Mouse (Mus musculus) B cell, adult (primary cell): Measurements from ENCODE around the gene Nfkbid. TPM values are rescaled to one million over a fixed set of nuclear protein-coding genes. Genes with fewer than 3 reads are reported as not detected.

Experiments
- total RNA-seq: library from RNA; stranded (reverse); gene quantifications from 4 replicates; pipeline ENCODE4 v1.2.4, GENCODE M21; 2023; ENCODE audit not compliant: inconsistent age

The Nfkbid gene
- total RNA-seq, result 301 to 337 TPM (median 313 TPM) in 4 replicates

DNA sequence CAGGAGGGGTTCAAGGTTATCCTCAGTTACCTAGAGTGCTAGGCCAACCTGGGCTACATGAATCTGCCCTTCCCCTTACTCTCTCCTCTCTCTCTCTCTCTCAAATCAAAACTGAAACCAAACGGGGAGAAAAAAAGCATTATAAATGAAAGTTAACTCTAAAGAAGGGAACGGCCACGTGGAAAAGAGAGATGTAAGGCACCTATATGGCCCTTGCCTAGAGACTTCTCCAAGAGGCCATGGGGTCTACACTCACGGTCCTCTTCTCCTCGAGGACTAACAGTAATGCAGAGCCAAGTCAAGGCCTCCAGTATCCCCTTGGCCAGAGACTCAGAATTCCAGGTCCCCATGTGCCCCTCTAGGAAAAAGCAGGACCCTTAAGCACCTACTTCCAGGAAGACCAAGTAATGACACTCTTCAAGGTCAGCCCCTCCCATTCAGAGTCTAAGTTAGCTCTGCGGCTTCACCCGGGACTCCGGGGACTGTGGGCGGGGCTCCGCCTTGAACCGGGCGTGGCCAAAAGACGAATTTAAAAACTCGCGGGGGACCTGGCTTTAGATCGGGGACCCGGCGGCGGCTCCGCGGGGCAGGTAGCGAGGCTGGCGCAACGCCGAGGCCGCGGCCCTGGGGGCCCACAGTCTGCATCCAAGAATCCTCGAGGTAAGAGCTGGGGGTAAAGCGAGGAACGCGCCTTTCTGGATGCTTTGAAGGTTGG is at the start of gene Nfkbid:
Gene Nfkbid, plus strand, starts transcription at position 558 of the 715 bp plus-strand sequence.

DNA sequence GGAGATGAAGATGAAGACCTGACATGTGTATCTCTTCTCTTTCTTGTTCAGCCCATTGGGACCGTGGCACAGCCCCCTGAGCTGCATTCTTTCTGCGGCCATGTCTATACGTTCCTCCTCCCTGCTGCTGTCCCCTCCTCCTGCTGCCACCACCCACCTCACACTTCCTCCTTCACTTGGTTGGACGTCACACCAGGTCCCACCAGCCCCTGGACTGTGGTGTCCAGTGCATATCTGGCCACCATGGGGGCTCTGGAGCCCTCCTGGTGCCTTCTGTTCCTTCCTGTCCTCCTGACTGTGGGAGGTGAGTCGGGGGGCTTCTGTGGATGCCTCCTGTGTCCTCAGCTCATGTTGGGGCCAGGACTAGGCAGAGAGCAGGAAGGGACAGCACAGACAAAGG is 7.9 kb upstream of the Nfkbid start, which contains the start of gene Tyrobp:
Gene Tyrobp, plus strand, starts transcription at position 165 of the 400 bp plus-strand sequence.

DNA sequence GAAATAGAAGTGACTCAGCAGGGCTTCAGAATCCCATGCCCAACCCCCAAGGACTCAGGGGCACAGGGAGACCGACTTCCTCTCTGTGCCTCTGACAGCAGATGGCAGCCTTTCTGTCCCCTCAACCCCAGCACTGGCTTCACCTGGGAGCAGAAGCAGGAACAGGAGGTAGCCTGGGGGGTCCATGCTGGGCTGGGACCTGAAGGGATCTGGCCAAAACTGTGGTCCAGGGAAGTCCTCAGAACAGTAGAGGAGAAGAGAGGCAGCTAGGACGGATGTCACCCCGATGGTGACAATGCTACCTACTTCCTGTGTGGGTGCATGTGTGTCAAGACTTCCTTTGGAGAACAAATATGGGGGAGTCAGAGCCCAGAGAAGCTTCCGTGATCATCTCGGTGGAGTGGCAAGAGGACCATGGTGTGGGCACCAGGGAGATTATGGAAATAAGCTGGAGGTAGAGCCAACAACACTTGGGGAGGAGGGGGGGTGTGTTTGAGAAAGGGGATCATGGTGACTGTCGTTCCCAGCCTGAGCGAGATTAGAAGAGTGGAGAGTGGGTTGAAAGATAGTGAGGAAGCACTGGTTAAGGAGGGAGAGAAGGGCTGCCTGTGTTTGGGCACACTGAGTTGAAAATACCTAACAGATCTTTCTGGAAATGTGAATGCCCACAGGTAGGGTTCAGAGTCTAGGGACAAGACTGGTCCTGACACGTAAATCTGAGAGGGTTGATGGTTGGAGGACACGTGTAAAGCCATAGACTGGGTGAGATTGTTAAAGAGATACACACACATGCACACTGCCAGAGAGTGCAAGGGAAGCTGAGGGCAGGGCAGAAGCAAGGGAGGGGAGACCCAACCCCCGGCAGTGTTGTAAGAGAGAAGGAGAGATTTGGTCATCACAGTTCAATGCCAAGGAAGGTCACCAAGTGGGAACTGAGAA is 1.7 kb upstream of the Nfkbid start, which contains the start of gene Hcst:
Gene Hcst, minus strand, starts transcription at position 294 of the 939 bp plus-strand sequence.

DNA sequence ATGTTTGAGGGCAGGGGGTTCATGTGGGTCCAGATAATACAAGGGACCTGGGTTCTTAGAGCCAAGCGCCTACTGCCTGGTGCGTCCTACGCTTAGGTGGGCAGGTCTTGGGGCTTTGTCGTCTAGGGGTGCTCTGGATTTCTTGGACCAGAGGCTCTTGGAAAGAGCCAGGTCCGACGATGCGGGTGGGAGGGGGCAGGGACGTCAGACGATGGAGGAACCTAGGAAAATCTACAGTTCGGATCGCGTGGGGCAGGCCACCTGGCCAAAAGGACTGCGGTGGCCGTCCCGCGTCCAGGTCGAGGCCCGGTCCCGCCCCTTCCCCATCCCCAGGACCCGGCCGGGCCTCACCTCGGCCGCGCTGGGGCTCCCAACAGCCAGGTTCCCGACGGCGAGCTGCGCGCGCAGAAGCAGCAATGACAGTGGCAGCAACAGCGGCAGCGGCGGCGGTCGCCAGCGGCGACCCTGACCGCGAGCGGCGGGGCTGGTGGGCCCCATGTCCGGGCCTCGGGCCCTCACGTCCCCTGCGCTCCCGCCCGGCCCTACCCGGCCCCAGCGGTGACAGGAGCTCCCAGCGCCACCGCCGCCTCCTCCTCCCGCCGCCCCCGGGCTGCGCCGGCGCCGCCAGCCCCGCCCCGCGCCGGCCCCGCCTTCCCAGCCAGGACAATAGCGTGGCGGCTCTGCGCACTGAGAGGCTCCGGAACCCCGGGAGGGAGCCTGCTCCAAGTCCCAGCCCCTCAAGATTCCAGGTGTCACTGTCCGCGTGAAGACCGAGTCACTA is 23.6 kb downstream of the Nfkbid start, which contains the start of gene Aplp1:
Gene Aplp1, minus strand, starts transcription at position 565 of the 781 bp plus-strand sequence.

DNA sequence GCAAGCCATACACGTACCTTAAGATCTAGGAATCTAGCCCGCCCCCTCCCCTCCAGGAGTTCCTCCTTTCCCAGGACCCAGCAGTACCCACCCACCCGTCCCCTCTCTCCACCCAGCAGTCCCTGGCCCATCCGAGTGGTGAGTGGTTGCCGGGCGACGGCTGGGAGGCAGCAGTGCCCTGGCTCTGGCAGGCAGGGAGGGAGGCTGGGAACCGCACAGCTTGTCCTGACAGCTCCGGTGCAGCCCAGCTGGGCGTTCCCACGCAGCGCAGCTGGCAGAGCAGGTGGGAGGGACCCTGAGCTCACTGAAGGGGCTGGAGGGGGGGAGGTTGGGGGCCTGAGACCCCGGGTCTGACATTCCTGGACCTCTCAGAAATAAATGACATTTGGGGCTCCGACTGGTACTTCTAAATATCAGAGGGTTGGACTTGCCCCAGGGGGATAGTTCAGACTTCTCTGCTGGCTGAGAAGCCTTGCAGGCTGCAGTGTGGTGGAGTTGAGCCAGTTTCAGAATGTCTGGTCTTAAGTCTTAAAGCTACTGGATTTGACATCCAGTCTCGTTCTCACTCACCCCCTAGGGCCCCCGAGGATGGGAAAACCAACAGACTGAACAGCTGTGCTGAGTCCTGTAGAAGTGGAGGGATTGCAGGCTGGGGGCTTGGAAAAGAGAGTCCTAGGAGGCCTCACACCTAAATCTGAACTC is 36.2 kb downstream of the Nfkbid start, which contains the start of the genes Kirrel2 and Nphs1:
Gene Kirrel2, minus strand, starts transcription at position 62 of the 702 bp plus-strand sequence.
Gene Nphs1, plus strand, starts transcription at position 687 of the 702 bp plus-strand sequence.

Other genes starting within 250 kb of the Nfkbid start
- 1.6 TPM in 1 of 4 replicates, not detected in the others for gene Cox7a1, start 237.6 kb upstream of the Nfkbid start, total RNA-seq
- 176 to 190 TPM (median 187 TPM) in 4 replicates for gene Capns1, start 222.9 kb upstream of the Nfkbid start, total RNA-seq
- gene Polr2i, start 189.8 kb upstream of the Nfkbid start, total RNA-seq, result 33.3 to 43.1 TPM (median 37.9 TPM) in 4 replicates
- 30.3 to 41.6 TPM (median 35.2 TPM) in 4 replicates for gene Tbcb, start 189.5 kb upstream of the Nfkbid start, total RNA-seq
- not detected in 4 replicates for gene Ovol3, start 186.0 kb upstream of the Nfkbid start, total RNA-seq
- 1.1 to 2.1 TPM (median 1.7 TPM) in 4 replicates for gene Thap8, start 141.6 kb upstream of the Nfkbid start, total RNA-seq
- 6.2 to 10.2 TPM (median 6.8 TPM) in 4 replicates for gene Wdr62, start 141.3 kb upstream of the Nfkbid start, total RNA-seq
- not detected in 4 replicates for gene Clip3, start 130.0 kb upstream of the Nfkbid start, total RNA-seq
- gene Alkbh6, start 113.0 kb upstream of the Nfkbid start, total RNA-seq, result 78.4 to 86.3 TPM (median 81.5 TPM) in 4 replicates
- 6.4 to 7.9 TPM (median 6.8 TPM) in 4 replicates for gene Syne4, start 106.9 kb upstream of the Nfkbid start, total RNA-seq
- 4.3 to 7.0 TPM (median 5.0 TPM) in 4 replicates for gene E130208F15Rik, start 100.0 kb upstream of the Nfkbid start, total RNA-seq
- gene Sdhaf1, start 97.8 kb upstream of the Nfkbid start, total RNA-seq, result 17.6 to 23.6 TPM (median 21.4 TPM) in 4 replicates
- gene Lrfn3, start 59.0 kb upstream of the Nfkbid start, total RNA-seq, result not detected in 4 replicates
- gene Tyrobp, start 8.0 kb upstream of the Nfkbid start, total RNA-seq, result 70.1 to 84.0 TPM (median 75.8 TPM) in 4 replicates
- gene Hcst, start 1.9 kb upstream of the Nfkbid start, total RNA-seq, result 39.7 to 48.5 TPM (median 46.1 TPM) in 4 replicates
- gene Aplp1, start 23.8 kb downstream of the Nfkbid start, total RNA-seq, result not detected in 4 replicates
- not detected in 4 replicates for gene Kirrel2, start 36.0 kb downstream of the Nfkbid start, total RNA-seq
- not detected in 4 replicates for gene Nphs1, start 36.6 kb downstream of the Nfkbid start, total RNA-seq
- not detected in 4 replicates for gene Prodh2, start 71.9 kb downstream of the Nfkbid start, total RNA-seq
- gene Arhgap33, start 113.3 kb downstream of the Nfkbid start, total RNA-seq, result 11.3 to 15.9 TPM (median 12.8 TPM) in 4 replicates
- gene Hspb6, start 130.4 kb downstream of the Nfkbid start, total RNA-seq, result 1.6 to 3.7 TPM (median 2.0 TPM) in 4 replicates
- 11.8 to 20.0 TPM (median 14.2 TPM) in 4 replicates for gene Proser3, start 130.6 kb downstream of the Nfkbid start, total RNA-seq
- 38.2 to 49.8 TPM (median 44.0 TPM) in 4 replicates for gene Lin37, start 138.1 kb downstream of the Nfkbid start, total RNA-seq
- 98.1 to 127 TPM (median 108 TPM) in 4 replicates for gene U2af1l4, start 141.6 kb downstream of the Nfkbid start, total RNA-seq
- gene Gm49396, start 141.6 kb downstream of the Nfkbid start, total RNA-seq, result 9.7 to 14.5 TPM (median 10.9 TPM) in 4 replicates
- 130 to 155 TPM (median 145 TPM) in 4 replicates for gene Psenen, start 141.9 kb downstream of the Nfkbid start, total RNA-seq
- gene Igflr1, start 143.7 kb downstream of the Nfkbid start, total RNA-seq, result 7.7 to 12.0 TPM (median 8.8 TPM) in 4 replicates
- gene Kmt2b, start 167.0 kb downstream of the Nfkbid start, total RNA-seq, result 95.8 to 120 TPM (median 111 TPM) in 4 replicates
- gene Zbtb32, start 177.2 kb downstream of the Nfkbid start, total RNA-seq, result 1.0 to 1.6 TPM (median 1.2 TPM) in 4 replicates
- gene Upk1a, start 191.1 kb downstream of the Nfkbid start, total RNA-seq, result 0.48 to 0.71 TPM (median 0.48 TPM) in 3 of 4 replicates, not detected in the other
- gene Cox6b1, start 204.4 kb downstream of the Nfkbid start, total RNA-seq, result 203 to 268 TPM (median 215 TPM) in 4 replicates
- not detected in 4 replicates for gene Etv2, start 214.1 kb downstream of the Nfkbid start, total RNA-seq
- gene Rbm42, start 228.6 kb downstream of the Nfkbid start, total RNA-seq, result 91.1 to 103 TPM (median 95.7 TPM) in 4 replicates
- gene Haus5, start 243.3 kb downstream of the Nfkbid start, total RNA-seq, result 54.9 to 62.9 TPM (median 59.7 TPM) in 4 replicates
- not detected in 4 replicates for gene Pmis2, start 249.9 kb downstream of the Nfkbid start, total RNA-seq